Comparison of ENCODE assay signal across 8 mouse cellular contexts in genomic region chr13:30749557-30750141, GRCm38 (mm10). TPM values are rescaled to one million over a fixed set of nuclear protein-coding genes. Genes with fewer than 3 reads are reported as not detected.
DNase-seq lines count a peak whose midpoint lies in the region; ATAC-seq lines count a peak whose summit lies in the region.

No protein-coding gene starts in this region.

- H3K27me3 ChIP-seq in lung, embryonic 16.5 days (ENCODE audit: control insufficient read depth, insufficient read depth, low read depth, low read length), result peaks cover 55% of the 10 kb centered on the region
- H3K27me3 ChIP-seq in embryonic facial prominence, embryonic 13.5 days, result peaks cover 74% of the 10 kb centered on the region
- H3K27me3 ChIP-seq in kidney, embryonic 15.5 days, result peaks cover 79% of the 10 kb centered on the region

- H3K4me2 ChIP-seq in lung, embryonic 16.5 days (ENCODE audit: low read depth, low read length), result peak overlapping the region; percentile 78
- peak overlapping the region; percentile 71 for H3K4me2 ChIP-seq in embryonic facial prominence, embryonic 13.5 days
- H3K4me2 ChIP-seq in kidney, embryonic 15.5 days, result peak overlapping the region; percentile 85

- peaks cover 16% of the 10 kb centered on the region for H3K4me1 ChIP-seq in lung, embryonic 16.5 days (replicated peaks; ENCODE audit: control insufficient read depth, insufficient read depth, low read length)
- peaks cover 24% of the 10 kb centered on the region for H3K4me1 ChIP-seq in embryonic facial prominence, embryonic 13.5 days
- H3K4me1 ChIP-seq in kidney, embryonic 15.5 days, result peaks cover 28% of the 10 kb centered on the region

- peak; percentile 17; the same call in 1 of the 2 replicates for ATAC-seq in lung, embryonic 16.5 days (ENCODE audit: low read depth)
- ATAC-seq in embryonic facial prominence, embryonic 13.5 days (ENCODE audit: insufficient number of reproducible peaks, insufficient read depth, low FRiP score, low TSS enrichment, low read depth), result no peak
- ATAC-seq in kidney, embryonic 15.5 days (replicated peaks; ENCODE audit: low FRiP score), result 0 out of 2 replicates have a peak, but pooled peaks have one; percentile 31

- no peak overlapping the region for H3K27ac ChIP-seq in lung, embryonic 16.5 days (ENCODE audit: low read length)
- H3K27ac ChIP-seq in embryonic facial prominence, embryonic 13.5 days, result no peak overlapping the region
- H3K27ac ChIP-seq in kidney, embryonic 15.5 days, result no peak overlapping the region

- H3K9ac ChIP-seq in lung, embryonic 16.5 days (ENCODE audit: low read length), result no peak overlapping the region
- H3K9ac ChIP-seq in embryonic facial prominence, embryonic 13.5 days, result no peak overlapping the region
- H3K9ac ChIP-seq in kidney, embryonic 15.5 days, result no peak overlapping the region

- peak overlapping the region; percentile 51 for H3K4me3 ChIP-seq in lung, embryonic 16.5 days (ENCODE audit: low read length)
- peak overlapping the region; percentile 42 for H3K4me3 ChIP-seq in embryonic facial prominence, embryonic 13.5 days
- peak overlapping the region; percentile 44 for H3K4me3 ChIP-seq in kidney, embryonic 15.5 days (replicated peaks)

- DNase-seq in lung, postnatal 10 days, result no peak
- DNase-seq in neural tube, embryonic 10.5 days (ENCODE audit: extremely low spot score, low spot score), result peak; percentile 46
- no peak for DNase-seq in left cerebral cortex, postnatal 36 days (ENCODE audit: low spot score in 2 of 2)
- DNase-seq in cerebellum, adult 9-10 months, result no peak
- DNase-seq in right cerebral cortex, postnatal 36 days (ENCODE audit: low spot score in 2 of 2), result no peak

- 6% methylated on average over 11 of the region's 11 CpGs for WGBS in lung, embryonic 16.5 days
- 7% methylated on average over 11 of the region's 11 CpGs for WGBS in embryonic facial prominence, embryonic 13.5 days
- WGBS in kidney, embryonic 15.5 days, result 2% methylated on average over 11 of the region's 11 CpGs

- intact Hi-C loops in left cerebral cortex, postnatal 36 days (cut with DNase I), result no loop called here

- H3K36me3 ChIP-seq in lung, embryonic 16.5 days (ENCODE audit: control insufficient read depth, insufficient read depth, low read length), result no peaks in the 10 kb centered on the region
- no peaks in the 10 kb centered on the region for H3K36me3 ChIP-seq in embryonic facial prominence, embryonic 13.5 days
- no peaks in the 10 kb centered on the region for H3K36me3 ChIP-seq in kidney, embryonic 15.5 days

- no peaks in the 10 kb centered on the region for H3K9me3 ChIP-seq in lung, embryonic 16.5 days (ENCODE audit: control insufficient read depth, low read length)
- no peaks in the 10 kb centered on the region for H3K9me3 ChIP-seq in embryonic facial prominence, embryonic 13.5 days
- no peaks in the 10 kb centered on the region for H3K9me3 ChIP-seq in kidney, embryonic 15.5 days (replicated peaks)

RNA-seq across cellular contexts. Expression of gene Irf4, which starts 0.6 kb away (rescaled TPM):
- polyA plus RNA-seq in lung, embryonic 16.5 days (2015; fragmentation: Nextera tagmentation; extraction: Ambion mirVana), result 0.10 and 0.11 TPM in 2 replicates
- polyA plus RNA-seq in embryonic facial prominence, embryonic 13.5 days (2015; fragmentation: Nextera tagmentation; extraction: Ambion mirVana), result 0.06 and 0.15 TPM in 2 replicates
- 0.08 and 0.25 TPM in 2 replicates for polyA plus RNA-seq in kidney, embryonic 15.5 days (2015; fragmentation: Nextera tagmentation; extraction: Ambion mirVana)
- total RNA-seq in left cerebral cortex, postnatal 36 days (2021), result under 1 TPM; 0.47 to 0.63 TPM
